Mouse (Mus musculus): ENCODE data around the gene Lrmda. TPM values are rescaled to one million over a fixed set of nuclear protein-coding genes. Genes with fewer than 3 reads are reported as not detected.
A peak's percentile ranks its signal among the peaks of the same experiment; 100 is the strongest.

Gene Lrmda
- total and polyA plus RNA-seq, 2 experiments from 2014 or later = 0.18 TPM; not detected in 1

- no peak for TF ChIP-seq CTCF (IDR thresholded peaks at IDR 0.05; ENCODE audit: low read depth)
- ATAC-seq (peak; percentile 16; the same call in 1 of the 2 replicates), DNase-seq (no peak)
- Histone ChIP-seq H3K4me1 (ENCODE audit: insufficient read depth) (no peaks in the 10 kb centered on the region), H3K27me3 (ENCODE audit: insufficient read depth, low read length) (no peaks in the 10 kb centered on the region), H3K27ac (ENCODE audit: low read depth, low read length) (no peak overlapping the region), H3K4me3 (ENCODE audit: low read depth, low read length) (no peak overlapping the region), H3K9ac (no peak overlapping the region), H3K9me3 (ENCODE audit: low read length) (no peaks in the 10 kb centered on the region), H3K4me2 (ENCODE audit: low read depth) (no peak overlapping the region), H3K36me3 (ENCODE audit: insufficient read depth) (no peaks in the 10 kb centered on the region)
- 77% methylated on average over 6 of the region's 6 CpGs for WGBS
Measured at GRCm38 (mm10) chr14:22339176-22339575, 319.7 kb downstream of the Lrmda start.

GRCm38 (mm10) chr14:22343357-22343756 lies 323.8 kb downstream of the Lrmda start:
- H3K4me2 ChIP-seq (ENCODE audit: low read depth) = no peak overlapping the region
- DNase-seq (no peak), ATAC-seq (no peak)
- no peaks in the 10 kb centered on the region for H3K36me3 ChIP-seq (ENCODE audit: insufficient read depth)
- no peak for TF ChIP-seq CTCF (IDR thresholded peaks at IDR 0.05; ENCODE audit: low read depth)
- H3K27me3 ChIP-seq (ENCODE audit: insufficient read depth, low read length) = no peaks in the 10 kb centered on the region
- 29% methylated on average over 4 of the region's 4 CpGs for WGBS
- no peak overlapping the region for H3K9ac ChIP-seq
- H3K9me3 ChIP-seq (ENCODE audit: low read length) = no peaks in the 10 kb centered on the region
- H3K4me3 ChIP-seq (ENCODE audit: low read depth, low read length) = no peak overlapping the region
- no peaks in the 10 kb centered on the region for H3K4me1 ChIP-seq (ENCODE audit: insufficient read depth)
- H3K27ac ChIP-seq (ENCODE audit: low read depth, low read length) = no peak overlapping the region

GRCm38 (mm10) chr14:22345248-22345647 lies 325.7 kb downstream of the Lrmda start:
- no peak for ATAC-seq
- TF ChIP-seq CTCF (IDR thresholded peaks at IDR 0.05; ENCODE audit: low read depth) = no peak
- DNase-seq = no peak
- no peak overlapping the region for H3K27ac ChIP-seq (ENCODE audit: low read depth, low read length)
- H3K9ac ChIP-seq = no peak overlapping the region
- 75% methylated on average over 8 of the region's 8 CpGs for WGBS
- H3K9me3 ChIP-seq (ENCODE audit: low read length) = no peaks in the 10 kb centered on the region
- H3K27me3 ChIP-seq (ENCODE audit: insufficient read depth, low read length) = no peaks in the 10 kb centered on the region
- no peak overlapping the region for H3K4me2 ChIP-seq (ENCODE audit: low read depth)
- no peaks in the 10 kb centered on the region for H3K4me1 ChIP-seq (ENCODE audit: insufficient read depth)
- H3K4me3 ChIP-seq (ENCODE audit: low read depth, low read length) = no peak overlapping the region
- no peaks in the 10 kb centered on the region for H3K36me3 ChIP-seq (ENCODE audit: insufficient read depth)

- Histone ChIP-seq H3K36me3 (ENCODE audit: insufficient read depth) (no peaks in the 10 kb centered on the region), H3K4me1 (ENCODE audit: insufficient read depth) (no peaks in the 10 kb centered on the region), H3K4me3 (ENCODE audit: low read depth, low read length) (no peak overlapping the region), H3K9me3 (ENCODE audit: low read length) (no peaks in the 10 kb centered on the region), H3K27me3 (ENCODE audit: insufficient read depth, low read length) (no peaks in the 10 kb centered on the region; the same call in 1 of the 2 replicates), H3K4me2 (ENCODE audit: low read depth) (no peak overlapping the region), H3K27ac (ENCODE audit: low read depth, low read length) (no peak overlapping the region), H3K9ac (no peak overlapping the region)
- no peak for TF ChIP-seq CTCF (IDR thresholded peaks at IDR 0.05; ENCODE audit: low read depth)
- WGBS = 37% methylated on average over 5 of the region's 5 CpGs
- ATAC-seq (peak; percentile 38; the same call in 1 of the 2 replicates), DNase-seq (no peak)
Measured at GRCm38 (mm10) chr14:22353626-22354025, 334.1 kb downstream of the Lrmda start.

GRCm38 (mm10) chr14:22354769-22355574 lies 335.5 kb downstream of the Lrmda start:
- ATAC-seq = no peak
- H3K36me3 ChIP-seq (ENCODE audit: insufficient read depth) = no peaks in the 10 kb centered on the region
- no peak overlapping the region for H3K27ac ChIP-seq (ENCODE audit: low read depth, low read length)
- no peaks in the 10 kb centered on the region for H3K4me1 ChIP-seq (ENCODE audit: insufficient read depth)
- H3K4me2 ChIP-seq (ENCODE audit: low read depth) = no peak overlapping the region
- DNase-seq = no peak
- H3K4me3 ChIP-seq (ENCODE audit: low read depth, low read length) = no peak overlapping the region
- no peaks in the 10 kb centered on the region for H3K9me3 ChIP-seq (ENCODE audit: low read length)
- no peaks in the 10 kb centered on the region; the same call in 1 of the 2 replicates for H3K27me3 ChIP-seq (ENCODE audit: insufficient read depth, low read length)
- 46% methylated on average over 15 of the region's 15 CpGs for WGBS
- no peak for TF ChIP-seq CTCF (IDR thresholded peaks at IDR 0.05; ENCODE audit: low read depth)
- no peak overlapping the region for H3K9ac ChIP-seq

GRCm38 (mm10) chr14:22357991-22358503 lies 338.5 kb downstream of the Lrmda start:
- no peaks in the 10 kb centered on the region for H3K9me3 ChIP-seq (ENCODE audit: low read length)
- H3K27ac ChIP-seq (ENCODE audit: low read depth, low read length) = no peak overlapping the region
- H3K4me3 ChIP-seq (ENCODE audit: low read depth, low read length) = no peak overlapping the region
- DNase-seq (no peak), ATAC-seq (no peak)
- H3K27me3 ChIP-seq (ENCODE audit: insufficient read depth, low read length) = peaks cover 6% of the 10 kb centered on the region
- H3K4me1 ChIP-seq (ENCODE audit: insufficient read depth) = no peaks in the 10 kb centered on the region
- 14% methylated on average over 9 of the region's 9 CpGs for WGBS
- no peak overlapping the region for H3K9ac ChIP-seq
- H3K36me3 ChIP-seq (ENCODE audit: insufficient read depth) = no peaks in the 10 kb centered on the region
- H3K4me2 ChIP-seq (ENCODE audit: low read depth) = no peak overlapping the region
- no peak for TF ChIP-seq CTCF (IDR thresholded peaks at IDR 0.05; ENCODE audit: low read depth)

GRCm38 (mm10) chr14:22364010-22364748 lies 344.7 kb downstream of the Lrmda start:
- Histone ChIP-seq H3K4me3 (ENCODE audit: low read depth, low read length) (no peak overlapping the region), H3K4me2 (ENCODE audit: low read depth) (no peak overlapping the region), H3K27me3 (ENCODE audit: insufficient read depth, low read length) (peaks cover 6% of the 10 kb centered on the region; the same call in 1 of the 2 replicates), H3K27ac (ENCODE audit: low read depth, low read length) (no peak overlapping the region), H3K36me3 (ENCODE audit: insufficient read depth) (no peaks in the 10 kb centered on the region), H3K9me3 (ENCODE audit: low read length) (no peaks in the 10 kb centered on the region), H3K9ac (no peak overlapping the region), H3K4me1 (ENCODE audit: insufficient read depth) (no peaks in the 10 kb centered on the region)
- DNase-seq (peak; percentile 25), ATAC-seq (no peak)
- WGBS = 64% methylated on average over 6 of the region's 6 CpGs
- TF ChIP-seq CTCF (IDR thresholded peaks at IDR 0.05; ENCODE audit: low read depth) = no peak
